ENCODE assay signal across 28 mouse cellular contexts in the genomic region with DNA sequence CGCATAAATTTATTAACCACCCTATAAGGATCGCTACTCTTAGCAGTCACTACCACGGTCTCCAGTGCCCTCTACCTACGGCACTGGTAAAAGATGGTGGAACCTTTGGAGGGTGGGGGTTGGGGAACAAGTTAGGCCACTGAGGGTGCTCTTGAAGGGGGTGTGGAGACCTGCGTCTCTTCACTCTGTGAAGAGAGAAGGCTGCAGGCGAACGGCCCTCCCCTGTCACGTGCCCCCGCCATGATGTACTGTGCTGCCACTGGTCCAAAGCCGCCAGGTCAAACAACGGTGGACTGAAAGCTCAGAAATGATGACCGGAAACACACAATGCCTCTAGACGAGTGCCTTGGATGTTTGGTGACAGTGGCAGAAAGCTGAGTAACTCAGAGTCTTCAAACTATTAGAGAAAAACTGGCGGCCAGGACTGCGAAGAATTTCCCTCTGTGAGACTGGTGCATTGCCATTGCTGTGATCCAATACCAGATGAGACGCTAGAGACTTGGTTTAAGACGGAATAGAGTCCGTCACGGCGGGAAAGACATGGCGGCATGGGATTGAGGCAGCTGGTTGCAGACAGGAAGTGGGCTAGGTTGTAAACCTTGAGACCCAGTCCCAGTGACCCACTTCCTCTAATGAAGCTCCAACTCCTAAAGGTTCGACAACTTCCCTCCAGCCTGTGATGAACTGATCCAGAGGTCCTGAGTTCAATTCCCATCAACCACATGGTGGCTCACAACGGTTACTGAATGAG.
A peak's percentile ranks its signal among the peaks of the same experiment; 100 is the strongest.
DNase-seq lines count a peak whose midpoint lies in the region; ATAC-seq and TF ChIP-seq lines count a peak whose summit lies in the region.
"Had no signal": no experiment of that assay in that cellular context is flagged by ENCODE, and none has a peak within 500 bp of the region (broad histone marks: within the 10 kb centered on the region; RNA-seq: fewer than 3 reads in every experiment).

No protein-coding gene starts in this region.

- no peaks in the 10 kb centered on the region for H3K4me1 ChIP-seq in kidney, adult 2 months (ENCODE audit: control insufficient read depth, insufficient read depth, low read length)
- peaks cover 13% of the 10 kb centered on the region for H3K4me1 ChIP-seq in embryonic facial prominence, embryonic 14.5 days (ENCODE audit: control insufficient read depth, insufficient read depth, low read length)
- peaks cover 45% of the 10 kb centered on the region for H3K4me1 ChIP-seq in limb, embryonic 14.5 days (ENCODE audit: control insufficient read depth, insufficient read depth, low read length)
- H3K4me1 ChIP-seq: forebrain, embryonic 15.5 days; midbrain, embryonic 12.5 days had no signal

- 91% methylated on average over 23 of the region's 23 CpGs for WGBS in kidney, adult 2 months
- 91% methylated on average over 22 of the region's 23 CpGs for WGBS in embryonic facial prominence, embryonic 14.5 days
- 74% methylated on average over 23 of the region's 23 CpGs for WGBS in limb, embryonic 14.5 days

- no peak for ATAC-seq in embryonic facial prominence, embryonic 14.5 days (ENCODE audit: low read depth)
- no peak for ATAC-seq in limb, embryonic 14.5 days (ENCODE audit: low FRiP score, low read depth)
- ATAC-seq: activated CD4-positive, CD25-positive, alpha-beta regulatory T cell, adult 4 months; CD4-positive, CD25-positive, alpha-beta regulatory T cell, adult 4 months; forebrain, embryonic 15.5 days; liver, postnatal 0 days; lung, postnatal 0 days; Patski had no signal

- TF ChIP-seq POLR2A in kidney, adult 2 months (IDR thresholded peaks at IDR 0.05; ENCODE audit: low read depth, low read length), result no peak
- TF ChIP-seq POLR2A in limb, embryonic 14.5 days (IDR thresholded peaks at IDR 0.05; ENCODE audit: borderline replicate concordance, extremely low read depth, insufficient read depth, insufficient read length), result no peak

- H3K4me3 ChIP-seq in kidney, adult 2 months (ENCODE audit: insufficient read depth, low read depth, low read length), result no peak overlapping the region
- no peak overlapping the region for H3K4me3 ChIP-seq in embryonic facial prominence, embryonic 14.5 days (ENCODE audit: low read depth, low read length)
- H3K4me3 ChIP-seq in limb, embryonic 14.5 days (replicated peaks; ENCODE audit: low read length), result no peak overlapping the region
- H3K4me3 ChIP-seq: forebrain, embryonic 15.5 days; heart, embryonic 13.5 days; hindbrain, embryonic 12.5 days; midbrain, embryonic 12.5 days had no signal

- DNase-seq in kidney, adult 2 months, result peak; percentile 19
- DNase-seq in kidney, postnatal 4 days, result no peak
- peak; percentile 17 for DNase-seq in ES-CJ7 (ENCODE audit: low read depth, low spot score)
- no peak for DNase-seq in embryonic facial prominence, embryonic 14.5 days (ENCODE audit: low spot score)
- no peak for DNase-seq in limb, embryonic 14.5 days (ENCODE audit: low spot score)
- DNase-seq in layer of hippocampus, postnatal 14 days (ENCODE audit: low spot score in 2 of 2), result no peak
- DNase-seq in adrenal gland, adult 2 months, result no peak
- DNase-seq: adrenal gland, postnatal 10 days; cerebellum, adult 2 months; cerebellum, postnatal 25 days; gastrocnemius, postnatal 14 days; heart, adult 18-20 months; heart, postnatal 14 days; liver, postnatal 0 days; right cerebral cortex, postnatal 4 days; thymus, adult 18-20 months; thymus, postnatal 36 days had no signal

- H3K4me2 ChIP-seq in embryonic facial prominence, embryonic 14.5 days (ENCODE audit: low read depth, low read length), result no peak overlapping the region
- no peak overlapping the region for H3K4me2 ChIP-seq in limb, embryonic 14.5 days (replicated peaks; ENCODE audit: low read depth, low read length, severe bottlenecking)
- H3K4me2 ChIP-seq: forebrain, embryonic 15.5 days; heart, embryonic 13.5 days; hindbrain, embryonic 12.5 days; liver, embryonic 11.5 days; midbrain, embryonic 12.5 days had no signal

- H3K27ac ChIP-seq in kidney, adult 2 months (ENCODE audit: insufficient read depth, low read depth, low read length), result no peak overlapping the region
- H3K27ac ChIP-seq in embryonic facial prominence, embryonic 14.5 days (replicated peaks; ENCODE audit: low read depth, low read length), result peak overlapping the region; percentile 52
- H3K27ac ChIP-seq in limb, embryonic 14.5 days (replicated peaks; ENCODE audit: low read depth, low read length), result peak overlapping the region; percentile 72
- H3K27ac ChIP-seq: forebrain, embryonic 15.5 days; heart, embryonic 13.5 days; kidney, postnatal 0 days; midbrain, embryonic 12.5 days had no signal

- H3K9me3 ChIP-seq in embryonic facial prominence, embryonic 14.5 days (ENCODE audit: control insufficient read depth, low read length), result no peaks in the 10 kb centered on the region
- no peaks in the 10 kb centered on the region for H3K9me3 ChIP-seq in limb, embryonic 14.5 days (ENCODE audit: control insufficient read depth, low read length)
- H3K9me3 ChIP-seq: forebrain, embryonic 15.5 days; G1E; heart, embryonic 13.5 days; hindbrain, embryonic 12.5 days; midbrain, embryonic 12.5 days had no signal

- no peaks in the 10 kb centered on the region for H3K36me3 ChIP-seq in kidney, adult 2 months (ENCODE audit: control insufficient read depth, insufficient read depth, low read length)
- no peaks in the 10 kb centered on the region for H3K36me3 ChIP-seq in embryonic facial prominence, embryonic 14.5 days (ENCODE audit: control insufficient read depth, insufficient read depth, low read length)
- no peaks in the 10 kb centered on the region for H3K36me3 ChIP-seq in limb, embryonic 14.5 days (ENCODE audit: control insufficient read depth, insufficient read depth, low read length)
- H3K36me3 ChIP-seq: forebrain, embryonic 15.5 days; G1E; heart, embryonic 13.5 days; hindbrain, embryonic 12.5 days; midbrain, embryonic 12.5 days had no signal

- no peak for TF ChIP-seq CTCF in kidney, adult 2 months (conservative IDR thresholded peaks at IDR 0.05; ENCODE audit: insufficient read depth, insufficient read length, low read depth, low read length)

- H3K27me3 ChIP-seq in kidney, adult 2 months (replicated peaks; ENCODE audit: control insufficient read depth, insufficient read depth, low read length), result no peaks in the 10 kb centered on the region
- no peaks in the 10 kb centered on the region for H3K27me3 ChIP-seq in embryonic facial prominence, embryonic 14.5 days (replicated peaks; ENCODE audit: control insufficient read depth, insufficient read depth, low read length)
- no peaks in the 10 kb centered on the region for H3K27me3 ChIP-seq in limb, embryonic 14.5 days (ENCODE audit: control insufficient read depth, insufficient read depth, low read length)
- H3K27me3 ChIP-seq: forebrain, embryonic 15.5 days; heart, embryonic 13.5 days; hindbrain, embryonic 12.5 days; midbrain, embryonic 12.5 days had no signal

- no peak overlapping the region for H3K9ac ChIP-seq in embryonic facial prominence, embryonic 14.5 days (ENCODE audit: low read depth, low read length)
- no peak overlapping the region for H3K9ac ChIP-seq in limb, embryonic 14.5 days (ENCODE audit: low read depth, low read length, severe bottlenecking)
- H3K9ac ChIP-seq: forebrain, embryonic 15.5 days; heart, embryonic 13.5 days; hindbrain, embryonic 12.5 days; liver, postnatal 0 days; midbrain, embryonic 12.5 days had no signal

Comparison
In these comparisons a context has a peak if more than half of its experiments do, and no peak if none do; other contexts are left out.
1. DNase-seq: peak in kidney, adult 2 months (single experiment) and ES-CJ7 (single experiment); none in kidney, postnatal 4 days (0 of 2), embryonic facial prominence, embryonic 14.5 days (single experiment), limb, embryonic 14.5 days (single experiment), layer of hippocampus, postnatal 14 days (0 of 2) and adrenal gland, adult 2 months (single experiment).